18 mouse cellular contexts compared by ENCODE assay signal in the genomic region with DNA sequence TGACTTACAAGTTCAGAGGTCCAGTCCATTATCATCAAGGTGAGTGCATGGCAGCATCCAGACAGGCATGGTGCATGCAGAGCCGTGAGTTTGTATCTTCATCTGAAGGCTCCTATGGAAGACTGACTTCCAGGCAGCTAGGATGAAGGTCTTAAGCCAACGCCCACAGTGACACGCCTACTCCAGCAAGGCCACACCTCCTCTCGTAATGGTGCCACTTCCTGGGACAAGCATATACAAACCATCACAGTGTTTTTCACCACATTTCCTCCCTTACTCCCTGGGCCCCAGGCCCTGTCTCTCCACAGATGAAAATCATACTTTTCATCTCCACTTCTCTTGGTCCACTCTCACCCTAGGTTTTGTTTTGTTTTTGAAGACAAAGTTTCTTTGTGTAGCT. TPM values are rescaled to one million over a fixed set of nuclear protein-coding genes. Genes with fewer than 3 reads are reported as not detected.
A peak's percentile ranks its signal among the peaks of the same experiment; 100 is the strongest.
DNase-seq lines count a peak whose midpoint lies in the region; ATAC-seq and TF ChIP-seq lines count a peak whose summit lies in the region.
"Had no signal": no experiment of that assay in that cellular context is flagged by ENCODE, and none has a peak within 500 bp of the region (broad histone marks: within the 10 kb centered on the region; RNA-seq: fewer than 3 reads in every experiment).

No protein-coding gene starts in this region.

- 71% methylated on average over 4 of the region's 4 CpGs for WGBS in stomach, postnatal 0 days

- H3K9me3 ChIP-seq in stomach, postnatal 0 days (ENCODE audit: control insufficient read depth, low read length), result no peaks in the 10 kb centered on the region
- H3K9me3 ChIP-seq: embryonic facial prominence, embryonic 12.5 days; hindbrain, embryonic 12.5 days; limb, embryonic 10.5 days; midbrain, embryonic 15.5 days had no signal

- 0 out of 2 replicates have a peak, but pooled peaks have one; percentile 24 for ATAC-seq in stomach, postnatal 0 days (ENCODE audit: low FRiP score, low TSS enrichment)
- ATAC-seq: midbrain, embryonic 15.5 days had no signal

- DNase-seq in lung, postnatal 10 days, result peak; percentile 37
- no peak for DNase-seq in lung, postnatal 14 days
- peak; percentile 76 for DNase-seq in R1 (ENCODE audit: low read depth, low spot score)
- DNase-seq in induced T-regulatory cell, adult 2 months (ENCODE audit: low read depth), result peak; percentile 74
- no peak for DNase-seq in stomach, postnatal 0 days (ENCODE audit: low spot score)
- DNase-seq in retina, postnatal 1 day, result no peak
- DNase-seq in kidney, adult 9 months, result no peak
- DNase-seq: cerebellum, postnatal 14 days; heart, adult 2 months; kidney, adult 11 months; kidney, postnatal 14 days had no signal

- H3K36me3 ChIP-seq in stomach, postnatal 0 days (ENCODE audit: control insufficient read depth, insufficient read depth, low read length), result peaks cover 27% of the 10 kb centered on the region; the same call in 1 of the 2 replicates

- H3K4me2 ChIP-seq in stomach, postnatal 0 days (replicated peaks; ENCODE audit: low read depth), result no peak overlapping the region
- H3K4me2 ChIP-seq: embryonic facial prominence, embryonic 12.5 days; hindbrain, embryonic 12.5 days; midbrain, embryonic 15.5 days had no signal

- no peak for TF ChIP-seq CTCF in stomach, postnatal 0 days (IDR thresholded peaks at IDR 0.05; ENCODE audit: low read depth)

- no peak overlapping the region for H3K4me3 ChIP-seq in stomach, postnatal 0 days (ENCODE audit: low read depth, low read length)
- H3K4me3 ChIP-seq: embryonic facial prominence, embryonic 12.5 days; heart, adult 2 months; hindbrain, embryonic 12.5 days; left cerebral cortex, adult 2 months; limb, embryonic 10.5 days; midbrain, embryonic 15.5 days had no signal

- H3K27me3 ChIP-seq in stomach, postnatal 0 days (ENCODE audit: control insufficient read depth, insufficient read depth, low read length), result no peaks in the 10 kb centered on the region
- H3K27me3 ChIP-seq: CH12.LX; embryonic facial prominence, embryonic 12.5 days; hindbrain, embryonic 12.5 days; midbrain, embryonic 15.5 days had no signal

- no peak overlapping the region for H3K9ac ChIP-seq in stomach, postnatal 0 days (ENCODE audit: low read length)
- H3K9ac ChIP-seq: embryonic facial prominence, embryonic 12.5 days; hindbrain, embryonic 12.5 days; liver, embryonic 14.5 days; midbrain, embryonic 15.5 days had no signal

- no peaks in the 10 kb centered on the region for H3K4me1 ChIP-seq in stomach, postnatal 0 days (replicated peaks; ENCODE audit: control insufficient read depth, insufficient read depth)
- H3K4me1 ChIP-seq: embryonic facial prominence, embryonic 12.5 days; hindbrain, embryonic 12.5 days; limb, embryonic 10.5 days; midbrain, embryonic 15.5 days had no signal

- no peak overlapping the region for H3K27ac ChIP-seq in stomach, postnatal 0 days (replicated peaks)
- H3K27ac ChIP-seq: embryonic facial prominence, embryonic 12.5 days; heart, adult 2 months; hindbrain, embryonic 12.5 days; left cerebral cortex, adult 2 months; limb, embryonic 10.5 days; liver, embryonic 14.5 days; midbrain, embryonic 15.5 days had no signal

- no peak for TF ChIP-seq EP300 in stomach, postnatal 0 days (optimal IDR thresholded peaks at IDR 0.05)

RNA-seq across cellular contexts. Expression of a gene that starts 26.5 kb away (rescaled TPM):
- polyA plus RNA-seq in stomach, postnatal 0 days (2015; fragmentation: Nextera tagmentation; extraction: Ambion mirVana), result 77.0 and 79.7 TPM in 2 replicates

RNA-seq across cellular contexts. Expression of a gene that starts 55.8 kb away (rescaled TPM):
- 44.8 and 49.4 TPM in 2 replicates for polyA plus RNA-seq in stomach, postnatal 0 days (2015; fragmentation: Nextera tagmentation; extraction: Ambion mirVana)

Comparison
In these comparisons a context has a peak if more than half of its experiments do, and no peak if none do; other contexts are left out.
1. DNase-seq: peak in lung, postnatal 10 days (single experiment), R1 (single experiment) and induced T-regulatory cell, adult 2 months (single experiment); none in lung, postnatal 14 days (single experiment), stomach, postnatal 0 days (single experiment), retina, postnatal 1 day (single experiment) and kidney, adult 9 months (single experiment).